8 mouse cellular contexts compared by ENCODE assay signal in genomic region chr2:165852453-165852852, GRCm38 (mm10). TPM values are rescaled to one million over a fixed set of nuclear protein-coding genes. Genes with fewer than 3 reads are reported as not detected.
DNase-seq lines count a peak whose midpoint lies in the region; ATAC-seq and TF ChIP-seq lines count a peak whose summit lies in the region.
"Had no signal": no experiment of that assay in that cellular context is flagged by ENCODE, and none has a peak within 500 bp of the region (broad histone marks: within the 10 kb centered on the region; RNA-seq: fewer than 3 reads in every experiment).

No protein-coding gene starts in this region.

- H3K27me3 ChIP-seq in neural tube, embryonic 11.5 days (ENCODE audit: control insufficient read depth, insufficient read depth, low read length) = no peaks in the 10 kb centered on the region
- H3K27me3 ChIP-seq in small intestine, adult 2 months (ENCODE audit: control insufficient read depth, insufficient read depth, low read length) = no peaks in the 10 kb centered on the region

- no peak for DNase-seq in neural tube, embryonic 11.5 days (ENCODE audit: low spot score)
- no peak for DNase-seq in neural tube, embryonic 10.5 days (ENCODE audit: extremely low spot score, low spot score)
- DNase-seq in heart, adult 9 months (ENCODE audit: low spot score in 2 of 2) = peak; percentile 67 to 74
- peak; percentile 63 to 79 for DNase-seq in kidney, postnatal 25 days
- no peak for DNase-seq in layer of hippocampus, adult 11-12 months (ENCODE audit: low spot score)
- DNase-seq in right cerebral cortex, adult 2 months (ENCODE audit: low spot score in 2 of 2) = no peak

- no peak overlapping the region for H3K4me2 ChIP-seq in neural tube, embryonic 11.5 days (ENCODE audit: low read depth)

- ATAC-seq in neural tube, embryonic 11.5 days (ENCODE audit: insufficient read depth, low FRiP score, low TSS enrichment) = no peak

- peak; percentile 13; the same call in 1 of the 2 replicates for TF ChIP-seq CTCF in small intestine, adult 2 months (IDR thresholded peaks at IDR 0.05; ENCODE audit: extremely low read depth, insufficient read length, insufficient replicate concordance, low read depth, low read length)

- no peak overlapping the region for H3K9ac ChIP-seq in neural tube, embryonic 11.5 days (ENCODE audit: low read length)
- H3K9ac ChIP-seq: liver, embryonic 14.5 days had no signal

- no peak for TF ChIP-seq POLR2A in small intestine, adult 2 months (IDR thresholded peaks at IDR 0.05; ENCODE audit: low read depth, low read length)

- no peaks in the 10 kb centered on the region for H3K9me3 ChIP-seq in neural tube, embryonic 11.5 days (ENCODE audit: control insufficient read depth, low read length)

- H3K36me3 ChIP-seq in neural tube, embryonic 11.5 days (ENCODE audit: control insufficient read depth, insufficient read depth, low read length) = peaks cover 2% of the 10 kb centered on the region; the same call in 1 of the 2 replicates
- H3K36me3 ChIP-seq in small intestine, adult 2 months (ENCODE audit: control insufficient read depth, insufficient read depth, low read length) = peaks cover 39% of the 10 kb centered on the region

- 0 out of 2 replicates have a peak overlapping the region, but pooled peaks have one; percentile 7 for H3K27ac ChIP-seq in neural tube, embryonic 11.5 days (ENCODE audit: low read depth, low read length)
- no peak overlapping the region for H3K27ac ChIP-seq in small intestine, adult 2 months (ENCODE audit: insufficient read depth, low read depth, low read length)
- H3K27ac ChIP-seq: liver, embryonic 14.5 days had no signal

- peaks cover 33% of the 10 kb centered on the region for H3K4me1 ChIP-seq in neural tube, embryonic 11.5 days (ENCODE audit: control insufficient read depth, insufficient read depth, low read length)
- peaks cover 21% of the 10 kb centered on the region for H3K4me1 ChIP-seq in small intestine, adult 2 months (ENCODE audit: control insufficient read depth, insufficient read depth, insufficient read length, low read length)

- no peak overlapping the region for H3K4me3 ChIP-seq in neural tube, embryonic 11.5 days (ENCODE audit: low read depth, low read length)
- no peak overlapping the region for H3K4me3 ChIP-seq in small intestine, adult 2 months (ENCODE audit: low read depth, low read length)

- 92% methylated on average over 11 of the region's 11 CpGs for WGBS in neural tube, embryonic 11.5 days
- 68% methylated on average over 11 of the region's 11 CpGs for WGBS in small intestine, adult 2 months

RNA-seq across cellular contexts. Expression of gene Zmynd8, which starts 46.4 kb away (rescaled TPM):
- polyA plus RNA-seq in neural tube, embryonic 11.5 days (2014; fragmentation: Nextera tagmentation; extraction: Ambion mirVana) = 52.9 and 54.5 TPM in 2 replicates
- 9.7 and 17.4 TPM in 2 replicates for polyA plus RNA-seq in small intestine, adult 2 months (2012; rRNA removed)

Comparison
In these comparisons a context has a peak if more than half of its experiments do, and no peak if none do; other contexts are left out.
1. DNase-seq: peak in heart, adult 9 months (2 of 2) and kidney, postnatal 25 days (2 of 2); none in neural tube, embryonic 11.5 days (single experiment), neural tube, embryonic 10.5 days (single experiment), layer of hippocampus, adult 11-12 months (single experiment) and right cerebral cortex, adult 2 months (0 of 2).